Mouse (Mus musculus) limb, embryonic 15.5 days (tissue): ENCODE results near the gene Caln1. TPM values are rescaled to one million over a fixed set of nuclear protein-coding genes. Genes with fewer than 3 reads are reported as not detected.
"Not testable (repeated sequence)": the region's sequence is repeated elsewhere in the genome, so short reads cannot be mapped to it uniquely, and the experiment has no call there.

Experiments
- ATAC-seq: fragments of 200-750 bp; cut with Nextera tagmentation; 2 replicates; pipeline ENCODE4 v1.8.0; 2017; ENCODE audit warnings: low read depth, moderate TSS enrichment; ENCODE audit not compliant: insufficient number of reproducible peaks, low FRiP score, low TSS enrichment
- H3K27ac ChIP-seq: fragments of 300-500 bp; sonication (generic); 2 replicates; pipeline ENCODE4 v1.5.1; 2015; ENCODE audit warnings: moderate library complexity, mild to moderate bottlenecking, inconsistent platforms
- H3K27me3 ChIP-seq: fragments of 300-500 bp; sonication (generic); 2 replicates; pipeline ENCODE4 v1.6.1; 2015; ENCODE audit warnings: inconsistent platforms
- H3K36me3 ChIP-seq: fragments of 300-500 bp; sonication (generic); 2 replicates; pipeline ENCODE4 v1.6.1; 2015; ENCODE audit warnings: inconsistent platforms
- H3K4me1 ChIP-seq: fragments of 300-500 bp; sonication (generic); 2 replicates; pipeline ENCODE4 v1.6.1; 2015; ENCODE audit warnings: inconsistent platforms
- H3K4me2 ChIP-seq: fragments of 300-500 bp; sonication (generic); 2 replicates; pipeline ENCODE4 v1.6.1; 2015; ENCODE audit warnings: mild to moderate bottlenecking, inconsistent platforms
- H3K4me3 ChIP-seq: fragments of 300-500 bp; sonication (generic); 2 replicates; pipeline ENCODE4 v1.5.1; 2015; ENCODE audit warnings: mild to moderate bottlenecking, inconsistent platforms
- H3K9ac ChIP-seq: fragments of 300-500 bp; sonication (generic); 2 replicates; pipeline ENCODE4 v1.6.1; 2015; ENCODE audit warnings: inconsistent platforms
- H3K9me3 ChIP-seq: fragments of 300-500 bp; sonication (generic); 2 replicates; pipeline ENCODE4 v1.6.1; 2016; ENCODE audit warnings: inconsistent platforms
- WGBS: fragments of 180-500 bp; shearing (Covaris S2); methylation state at CpG from one replicate; pipeline ENCODE4 v1.1.7; 2015; 5-methylcytosine and 5-hydroxymethylcytosine counted together
- polyA plus RNA-seq: library from polyadenylated mRNA; unstranded; fragments of >200 nt; fragmentation: Nextera tagmentation; extraction: Ambion mirVana; gene quantifications from 2 replicates; pipeline ENCODE4 v1.2.1, GENCODE M21; 2015

Caln1 gene
- polyA plus RNA-seq, 1 experiment from 2014 or later = 2.1 TPM

GRCm38 (mm10) chr5:130566002-130566401 is 196.7 kb downstream of the Caln1 start:
- Histone ChIP-seq H3K9me3 (no peaks in the 10 kb centered on the region), H3K27me3 (no peaks in the 10 kb centered on the region), H3K9ac (no peak overlapping the region), H3K4me1 (no peaks in the 10 kb centered on the region), H3K36me3 (no peaks in the 10 kb centered on the region), H3K4me3 (no peak overlapping the region), H3K4me2 (no peak overlapping the region), H3K27ac (no peak overlapping the region)
- WGBS = 86% methylated on average over 3 of the region's 3 CpGs
- ATAC-seq = no peak

GRCm38 (mm10) chr5:130577581-130577980 is 208.3 kb downstream of the Caln1 start:
- ATAC-seq = no peak
- WGBS = 73% methylated on average over 2 of the region's 2 CpGs
- H3K4me3 ChIP-seq = no peak overlapping the region
- H3K4me1 ChIP-seq = no peaks in the 10 kb centered on the region
- no peaks in the 10 kb centered on the region for H3K9me3 ChIP-seq
- H3K27me3 ChIP-seq = no peaks in the 10 kb centered on the region
- H3K36me3 ChIP-seq = no peaks in the 10 kb centered on the region
- no peak overlapping the region for H3K9ac ChIP-seq
- no peak overlapping the region for H3K27ac ChIP-seq
- H3K4me2 ChIP-seq = no peak overlapping the region

DNA sequence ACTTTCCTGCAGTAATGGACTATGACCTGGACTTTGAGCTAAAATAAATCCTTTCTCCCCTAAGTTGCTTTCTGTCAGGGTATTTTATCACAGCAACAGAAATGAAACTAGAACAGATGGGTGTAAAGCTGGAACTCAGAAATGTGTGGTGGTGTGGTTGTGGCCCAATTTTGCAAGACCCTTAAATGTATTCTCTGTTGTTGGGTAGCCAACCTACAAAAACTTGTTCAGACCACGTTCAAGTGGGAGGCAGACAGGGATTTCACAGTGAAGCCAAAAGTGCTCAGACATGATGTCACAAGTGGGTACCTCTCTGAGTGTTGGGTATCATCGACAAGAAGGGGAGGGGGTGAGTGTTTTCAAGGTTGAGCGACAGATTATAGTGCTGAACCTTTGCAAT is 214.8 kb downstream of the Caln1 start:
- Histone ChIP-seq H3K9me3 (no peaks in the 10 kb centered on the region), H3K4me2 (no peak overlapping the region), H3K9ac (no peak overlapping the region), H3K4me3 (no peak overlapping the region), H3K36me3 (no peaks in the 10 kb centered on the region), H3K4me1 (no peaks in the 10 kb centered on the region), H3K27ac (no peak overlapping the region), H3K27me3 (no peaks in the 10 kb centered on the region)
- 78% methylated on average over 3 of the region's 3 CpGs for WGBS
- no peak for ATAC-seq

DNA sequence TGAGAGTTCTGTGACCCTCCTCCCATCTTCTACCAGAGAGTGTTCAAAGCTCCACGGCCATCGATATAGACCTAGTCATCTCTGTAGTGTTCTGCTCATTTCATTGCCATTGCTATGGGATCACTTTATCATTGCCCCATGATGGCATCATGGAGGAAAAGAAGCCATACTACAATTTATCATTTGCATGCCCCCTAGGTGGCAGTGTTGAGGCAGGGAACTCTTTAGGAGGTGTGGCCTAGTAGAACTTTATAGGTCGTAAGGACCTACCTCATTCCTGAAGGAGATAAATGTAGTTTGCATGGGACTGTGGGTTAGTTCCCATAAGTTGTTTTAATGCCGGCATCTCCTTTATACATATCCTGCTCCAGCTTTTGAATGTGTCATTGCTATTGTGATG is 217.0 kb downstream of the Caln1 start:
- WGBS = 88% methylated on average over 4 of the region's 4 CpGs

DNA sequence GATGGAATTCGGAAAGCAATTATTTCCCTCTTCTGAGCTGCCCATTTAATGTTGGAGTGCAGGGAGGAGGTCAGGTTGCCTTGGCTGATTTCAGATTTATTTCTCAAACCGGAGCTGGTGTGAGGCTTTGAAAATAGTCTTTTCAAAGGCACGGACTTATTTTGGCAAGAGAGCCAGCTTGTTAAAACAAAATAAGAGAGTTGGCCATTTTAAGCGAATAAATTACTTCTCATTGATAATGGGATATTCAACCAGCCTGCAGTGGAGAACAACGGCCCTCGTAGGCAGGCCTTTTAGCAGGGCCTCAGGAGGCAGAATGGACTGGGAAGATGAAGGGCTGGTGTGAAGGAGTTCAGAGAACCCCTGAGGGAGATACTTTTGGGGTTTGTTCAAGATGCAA is 227.3 kb downstream of the Caln1 start:
- no peak for ATAC-seq
- WGBS = 47% methylated on average over 6 of the region's 6 CpGs
- Histone ChIP-seq H3K9me3 (no peaks in the 10 kb centered on the region), H3K4me2 (no peak overlapping the region), H3K36me3 (no peaks in the 10 kb centered on the region), H3K4me3 (no peak overlapping the region), H3K27ac (no peak overlapping the region), H3K27me3 (no peaks in the 10 kb centered on the region), H3K9ac (no peak overlapping the region), H3K4me1 (no peaks in the 10 kb centered on the region)

More for the DNA sequence above, 217.0 kb downstream of the Caln1 start:
- H3K27ac ChIP-seq = no peak overlapping the region
- no peaks in the 10 kb centered on the region for H3K4me1 ChIP-seq
- ATAC-seq = no peak
- no peak overlapping the region for H3K4me3 ChIP-seq
- no peak overlapping the region for H3K4me2 ChIP-seq
- H3K9ac ChIP-seq = no peak overlapping the region
- H3K27me3 ChIP-seq = no peaks in the 10 kb centered on the region
- no peaks in the 10 kb centered on the region for H3K36me3 ChIP-seq
- H3K9me3 ChIP-seq = no peaks in the 10 kb centered on the region

GRCm38 (mm10) chr5:130613657-130614056 is 244.4 kb downstream of the Caln1 start:
- Histone ChIP-seq H3K27ac (peak overlapping the region; percentile 30; the same call in 1 of the 2 replicates), H3K27me3 (no peaks in the 10 kb centered on the region; the same call in 1 of the 2 replicates), H3K9ac (no peak overlapping the region), H3K4me3 (no peak overlapping the region), H3K4me2 (no peak overlapping the region), H3K4me1 (peaks cover 6% of the 10 kb centered on the region), H3K36me3 (no peaks in the 10 kb centered on the region), H3K9me3 (no peaks in the 10 kb centered on the region)
- WGBS = 81% methylated on average over 3 of the region's 3 CpGs
- no peak for ATAC-seq

DNA sequence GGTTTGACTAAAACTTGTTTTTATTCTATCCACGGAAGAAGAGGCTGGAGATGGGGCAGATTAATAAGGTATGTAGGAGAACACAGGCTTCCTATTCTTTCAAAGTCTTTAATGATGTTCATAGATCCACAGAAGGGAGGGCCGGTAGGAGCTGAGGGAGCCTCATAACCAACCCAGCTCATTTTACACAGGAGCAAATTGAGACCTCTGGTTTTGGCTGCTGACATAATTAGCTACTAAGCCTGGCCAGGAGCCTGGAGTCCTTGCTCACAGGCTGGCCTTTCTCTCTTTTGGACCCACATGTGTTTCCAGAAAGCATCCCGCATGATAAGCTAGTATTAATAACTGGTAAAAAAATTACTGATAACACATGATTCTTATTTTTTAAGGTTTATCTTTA is 245.0 kb downstream of the Caln1 start:
- H3K4me3 ChIP-seq = no peak overlapping the region
- WGBS = 30% methylated on average over 3 of the region's 3 CpGs
- H3K27me3 ChIP-seq = no peaks in the 10 kb centered on the region; the same call in 1 of the 2 replicates
- H3K27ac ChIP-seq = peak overlapping the region; percentile 30; the same call in 1 of the 2 replicates
- peaks cover 6% of the 10 kb centered on the region for H3K4me1 ChIP-seq
- H3K4me2 ChIP-seq = no peak overlapping the region
- H3K9me3 ChIP-seq = no peaks in the 10 kb centered on the region
- no peak for ATAC-seq
- no peak overlapping the region for H3K9ac ChIP-seq
- H3K36me3 ChIP-seq = no peaks in the 10 kb centered on the region

DNA sequence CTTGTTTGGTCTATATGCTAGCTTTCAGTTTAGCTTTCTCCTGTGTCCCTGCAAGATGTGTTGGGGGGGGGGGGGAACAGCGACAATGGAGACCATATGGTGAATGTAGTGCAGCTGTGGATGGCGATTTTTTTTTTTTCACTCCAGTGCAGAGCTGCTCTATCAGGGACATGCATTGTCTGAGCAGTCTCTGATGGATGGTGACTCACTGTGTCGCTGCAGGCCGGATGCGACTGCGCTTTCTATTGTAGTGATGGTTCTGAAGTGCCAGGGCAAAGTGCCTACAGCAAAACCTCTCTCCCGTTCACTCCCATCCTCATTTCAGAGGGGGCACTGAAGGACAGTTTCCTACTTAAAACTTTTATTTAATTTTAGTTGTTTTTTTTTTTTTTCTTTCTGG is 250.8 kb downstream of the Caln1 start:
- no peaks in the 10 kb centered on the region for H3K36me3 ChIP-seq
- no peak overlapping the region for H3K4me3 ChIP-seq
- H3K4me2 ChIP-seq = no peak overlapping the region
- no peaks in the 10 kb centered on the region; the same call in 1 of the 2 replicates for H3K27me3 ChIP-seq
- WGBS = 57% methylated on average over 7 of the region's 7 CpGs
- no peak for ATAC-seq
- peaks cover 24% of the 10 kb centered on the region for H3K4me1 ChIP-seq
- H3K27ac ChIP-seq = no peak overlapping the region
- H3K9me3 ChIP-seq = no peaks in the 10 kb centered on the region
- no peak overlapping the region for H3K9ac ChIP-seq

DNA sequence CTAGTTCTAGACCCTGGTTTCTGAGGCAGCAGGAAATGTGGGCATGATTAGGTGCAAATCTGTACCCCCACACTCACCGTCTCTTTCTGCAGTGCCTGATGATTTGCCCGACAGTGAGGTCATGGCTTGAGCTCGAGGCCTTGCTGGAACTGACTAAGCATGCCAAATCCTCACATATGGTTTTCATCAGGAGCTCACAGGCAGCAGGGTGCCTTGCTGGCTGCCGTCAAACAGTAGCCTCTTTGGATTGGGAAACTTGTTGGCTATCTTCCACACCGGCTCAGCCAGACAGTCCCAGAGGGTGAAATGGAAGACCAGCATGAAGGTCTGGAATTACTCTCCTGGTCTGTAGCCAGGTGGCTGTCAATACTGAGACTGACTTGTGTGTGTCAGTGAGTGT is 254.0 kb downstream of the Caln1 start:
- peak; percentile 94 for ATAC-seq
- no peak overlapping the region for H3K4me3 ChIP-seq
- no peaks in the 10 kb centered on the region for H3K9me3 ChIP-seq
- H3K27ac ChIP-seq = peak overlapping the region; percentile 58
- no peak overlapping the region for H3K9ac ChIP-seq
- H3K36me3 ChIP-seq = no peaks in the 10 kb centered on the region
- 0 out of 2 replicates have a peak, but pooled peaks cover 4% of the 10 kb centered on the region for H3K27me3 ChIP-seq
- H3K4me2 ChIP-seq = 0 out of 2 replicates have a peak overlapping the region, but pooled peaks have one; percentile 3
- WGBS = 17% methylated on average over 5 of the region's 5 CpGs
- peaks cover 18% of the 10 kb centered on the region for H3K4me1 ChIP-seq

DNA sequence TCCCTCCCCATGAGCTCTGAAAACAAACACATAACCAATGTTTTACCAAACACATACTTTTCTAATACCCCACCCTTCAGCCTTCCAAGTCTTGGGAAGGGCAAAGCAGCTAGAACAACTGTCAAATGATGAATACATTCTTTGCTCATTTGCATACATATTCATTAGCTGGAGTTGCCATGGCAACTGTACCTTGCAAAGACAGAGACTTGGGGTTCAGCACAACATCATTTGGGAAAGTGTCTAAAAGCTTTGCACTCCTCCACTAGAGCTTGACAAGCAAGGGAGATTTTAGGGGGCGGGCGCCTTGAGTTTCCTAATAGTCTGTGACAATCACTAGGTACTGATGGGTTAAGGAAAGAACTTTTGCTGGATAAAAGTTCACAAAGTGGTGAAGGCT is 258.5 kb downstream of the Caln1 start:
- no peak overlapping the region for H3K27ac ChIP-seq
- no peaks in the 10 kb centered on the region for H3K36me3 ChIP-seq
- H3K4me1 ChIP-seq = peaks cover 13% of the 10 kb centered on the region
- no peak for ATAC-seq
- 97% methylated on average over 2 of the region's 2 CpGs for WGBS
- H3K27me3 ChIP-seq = 0 out of 2 replicates have a peak, but pooled peaks cover 4% of the 10 kb centered on the region
- H3K4me2 ChIP-seq = no peak overlapping the region
- no peak overlapping the region for H3K9ac ChIP-seq
- H3K9me3 ChIP-seq = 0 out of 2 replicates have a peak, but pooled peaks cover 4% of the 10 kb centered on the region
- no peak overlapping the region for H3K4me3 ChIP-seq

GRCm38 (mm10) chr5:130635397-130635796 is 266.1 kb downstream of the Caln1 start:
- no peak overlapping the region for H3K4me3 ChIP-seq
- WGBS = 83% methylated on average over 2 of the region's 2 CpGs
- ATAC-seq = no peak
- H3K36me3 ChIP-seq = no peaks in the 10 kb centered on the region
- no peaks in the 10 kb centered on the region for H3K9me3 ChIP-seq
- no peaks in the 10 kb centered on the region for H3K4me1 ChIP-seq
- no peak overlapping the region for H3K9ac ChIP-seq
- H3K4me2 ChIP-seq = no peak overlapping the region
- H3K27me3 ChIP-seq = no peaks in the 10 kb centered on the region
- H3K27ac ChIP-seq = no peak overlapping the region

- Histone ChIP-seq H3K36me3 (no peaks in the 10 kb centered on the region), H3K27ac (no peak overlapping the region), H3K4me2 (no peak overlapping the region), H3K27me3 (no peaks in the 10 kb centered on the region), H3K9me3 (no peaks in the 10 kb centered on the region), H3K4me1 (no peaks in the 10 kb centered on the region), H3K9ac (no peak overlapping the region), H3K4me3 (no peak overlapping the region)
- 71% methylated on average over 2 of the region's 2 CpGs for WGBS
- no peak for ATAC-seq
Measured at GRCm38 (mm10) chr5:130641881-130642280, 272.6 kb downstream of the Caln1 start.

DNA sequence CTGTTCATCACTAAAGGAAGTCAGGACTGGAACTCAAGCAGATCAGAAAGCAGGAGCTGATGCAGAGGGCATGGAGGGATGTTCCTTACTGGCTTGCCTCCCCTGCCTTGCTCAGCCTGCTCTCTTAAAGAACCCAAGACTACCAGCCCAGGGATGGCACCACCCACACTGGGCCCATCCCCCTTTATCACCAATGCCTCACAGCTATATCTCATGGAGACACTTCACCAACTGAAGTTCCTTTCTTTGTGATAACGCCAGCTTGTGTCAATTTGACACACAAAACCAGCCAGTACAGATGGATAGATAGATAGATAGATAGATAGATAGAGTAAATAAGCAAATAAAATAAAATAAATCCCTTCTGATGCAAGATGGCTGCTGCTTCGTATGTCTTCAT is 276.9 kb downstream of the Caln1 start:
- 67% methylated on average over 2 of the region's 2 CpGs for WGBS
- H3K27me3 ChIP-seq = not testable (repeated sequence)

More for the DNA sequence above, 276.9 kb downstream of the Caln1 start:
- not testable (repeated sequence) for H3K36me3 ChIP-seq, ATAC-seq, H3K9me3 ChIP-seq, H3K9ac ChIP-seq, H3K27ac ChIP-seq, H3K4me3 ChIP-seq, H3K4me1 ChIP-seq, H3K4me2 ChIP-seq
